Mouse (Mus musculus) midbrain, embryonic 16.5 days (tissue): ENCODE results near the gene Mns1. TPM values are rescaled to one million over a fixed set of nuclear protein-coding genes. Genes with fewer than 3 reads are reported as not detected.
"Not testable (repeated sequence)": the region's sequence is repeated elsewhere in the genome, so short reads cannot be mapped to it uniquely, and the experiment has no call there.

Source experiments
- ATAC-seq: fragments of 200-750 bp; cut with Nextera tagmentation; 2 replicates; pipeline ENCODE4 v1.8.0; 2017; ENCODE audit warnings: moderate TSS enrichment
- H3K27ac ChIP-seq: fragments of 300-500 bp; sonication (generic); 2 replicates; pipeline ENCODE4 v1.5.1; 2014; ENCODE audit warnings: mild to moderate bottlenecking, low read length, mixed read lengths
- H3K27me3 ChIP-seq: fragments of 300-500 bp; sonication (generic); 2 replicates; pipeline ENCODE4 v1.6.1; 2014; ENCODE audit warnings: low read depth, low read length, mixed read lengths; ENCODE audit not compliant: control insufficient read depth, insufficient read depth
- H3K36me3 ChIP-seq: fragments of 300-500 bp; sonication (generic); 2 replicates; pipeline ENCODE4 v1.6.1; 2014; ENCODE audit warnings: mild to moderate bottlenecking, low read length, moderate library complexity, mixed read lengths; ENCODE audit not compliant: control insufficient read depth, insufficient read depth
- H3K4me1 ChIP-seq: fragments of 300-500 bp; sonication (generic); 2 replicates; pipeline ENCODE4 v1.6.1; 2014; ENCODE audit warnings: mild to moderate bottlenecking, low read length, mixed read lengths; ENCODE audit not compliant: control insufficient read depth, insufficient read depth
- H3K4me2 ChIP-seq: fragments of 300-500 bp; sonication (generic); 2 replicates; pipeline ENCODE4 v1.6.1; 2014; ENCODE audit warnings: mild to moderate bottlenecking, low read length, mixed read lengths
- H3K4me3 ChIP-seq: fragments of 300-500 bp; sonication (generic); 2 replicates; pipeline ENCODE4 v1.5.1; 2014; ENCODE audit warnings: low read depth, mild to moderate bottlenecking, low read length, moderate library complexity, mixed read lengths
- H3K9ac ChIP-seq: fragments of 300-500 bp; sonication (generic); 2 replicates; pipeline ENCODE4 v1.6.1; 2014; ENCODE audit warnings: low read depth, low read length, mixed read lengths
- H3K9me3 ChIP-seq: fragments of 300-500 bp; sonication (generic); replicated peaks from 2 replicates; pipeline ENCODE4 v1.6.1; 2014; ENCODE audit warnings: mild to moderate bottlenecking, low read length, mixed read lengths; ENCODE audit not compliant: control insufficient read depth, poor library complexity, severe bottlenecking
- WGBS: fragments of 180-500 bp; shearing (Covaris S2); extraction: QIAGEN DNeasy Blood & Tissue Kit; methylation state at CpG from one replicate; pipeline ENCODE4 v1.1.7; 2014; 5-methylcytosine and 5-hydroxymethylcytosine counted together
- polyA plus RNA-seq: library from polyadenylated mRNA; unstranded; fragments of >200 nt; fragmentation: Nextera tagmentation; extraction: Ambion mirVana; gene quantifications from 2 replicates; pipeline ENCODE4 v1.2.1, GENCODE M21; 2015

Mns1 gene
- polyA plus RNA-seq, 1 experiment from 2014 or later: 6.3 TPM

DNA sequence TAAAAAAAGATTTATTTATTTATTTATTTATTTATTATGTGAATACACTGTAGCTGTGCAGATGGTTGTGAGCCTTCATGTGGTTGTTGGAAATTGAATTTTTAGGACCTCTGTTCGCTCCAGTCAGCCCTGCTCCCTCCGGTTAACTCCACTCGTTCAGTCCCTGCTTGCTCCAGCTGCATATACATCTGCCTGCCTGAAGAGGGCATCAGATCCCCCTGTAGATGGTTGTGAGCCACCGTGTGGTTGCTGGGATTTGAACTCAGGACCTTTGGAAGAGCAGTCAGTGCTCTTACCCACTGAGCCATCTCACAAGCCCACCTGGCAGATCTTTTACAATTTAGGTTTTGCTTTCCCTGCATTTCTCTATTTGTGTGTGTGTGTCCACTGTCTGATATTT, 36.0 kb upstream of the Mns1 start:
- ATAC-seq, H3K36me3 ChIP-seq, H3K9ac ChIP-seq, H3K4me2 ChIP-seq, H3K9me3 ChIP-seq, H3K4me1 ChIP-seq, H3K27ac ChIP-seq, H3K27me3 ChIP-seq, H3K4me3 ChIP-seq: not testable (repeated sequence)
- 76% methylated on average over 4 of the region's 4 CpGs for WGBS

DNA sequence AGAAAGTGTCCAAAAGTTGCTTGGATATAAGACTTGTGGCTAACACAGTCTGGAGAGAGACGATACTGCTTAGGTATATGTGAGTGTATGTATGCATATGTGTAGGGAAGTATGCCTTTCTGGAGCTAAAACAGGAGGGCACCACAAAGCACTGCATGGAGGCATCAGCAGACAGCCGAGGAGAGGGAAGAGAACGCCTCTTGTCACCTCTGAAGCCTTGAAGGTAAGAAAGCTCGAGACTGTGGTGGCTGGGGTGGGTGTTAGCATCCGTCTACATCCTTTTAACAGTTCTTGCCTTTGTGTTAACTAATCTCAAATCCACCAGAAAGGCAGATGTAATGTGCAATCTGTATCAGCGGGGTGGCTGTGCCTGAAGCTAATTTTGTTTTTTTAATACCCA, 34.4 kb upstream of the Mns1 start:
- no peaks in the 10 kb centered on the region for H3K36me3 ChIP-seq
- no peak overlapping the region for H3K4me2 ChIP-seq
- no peak overlapping the region for H3K4me3 ChIP-seq
- 58% methylated on average over 6 of the region's 6 CpGs for WGBS
- H3K9me3 ChIP-seq: no peaks in the 10 kb centered on the region
- no peaks in the 10 kb centered on the region; the same call in 1 of the 2 replicates for H3K27me3 ChIP-seq
- H3K4me1 ChIP-seq: peaks cover 2% of the 10 kb centered on the region; the same call in 1 of the 2 replicates
- no peak for ATAC-seq
- H3K9ac ChIP-seq: no peak overlapping the region
- no peak overlapping the region for H3K27ac ChIP-seq

DNA sequence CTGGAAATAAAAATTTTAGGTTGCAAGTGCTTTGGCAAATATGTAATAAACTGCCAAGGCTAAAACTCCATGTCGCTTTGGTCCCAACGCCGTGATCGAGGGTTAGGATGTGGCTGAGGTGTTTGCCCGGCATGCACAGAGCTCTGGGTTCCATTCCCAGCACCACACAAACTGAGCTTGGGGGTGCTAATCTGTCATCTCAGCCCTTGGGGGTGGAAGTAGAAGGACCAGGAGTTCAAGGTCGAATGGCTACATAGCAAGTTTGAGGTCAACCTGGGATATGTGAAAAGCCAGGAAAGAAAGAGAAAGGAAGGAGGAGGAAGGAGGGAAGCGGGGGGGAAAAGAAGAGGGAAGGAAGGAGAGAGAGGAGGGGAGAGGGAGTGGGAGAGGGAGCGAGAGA, 33.4 kb upstream of the Mns1 start:
- no peak overlapping the region for H3K4me2 ChIP-seq
- ATAC-seq: no peak
- 84% methylated on average over 8 of the region's 8 CpGs for WGBS
- H3K9ac ChIP-seq: no peak overlapping the region
- H3K4me1 ChIP-seq: peaks cover 5% of the 10 kb centered on the region; the same call in 1 of the 2 replicates
- no peaks in the 10 kb centered on the region; the same call in 1 of the 2 replicates for H3K27me3 ChIP-seq
- no peak overlapping the region for H3K4me3 ChIP-seq
- no peak overlapping the region for H3K27ac ChIP-seq
- no peaks in the 10 kb centered on the region for H3K9me3 ChIP-seq
- no peaks in the 10 kb centered on the region for H3K36me3 ChIP-seq

DNA sequence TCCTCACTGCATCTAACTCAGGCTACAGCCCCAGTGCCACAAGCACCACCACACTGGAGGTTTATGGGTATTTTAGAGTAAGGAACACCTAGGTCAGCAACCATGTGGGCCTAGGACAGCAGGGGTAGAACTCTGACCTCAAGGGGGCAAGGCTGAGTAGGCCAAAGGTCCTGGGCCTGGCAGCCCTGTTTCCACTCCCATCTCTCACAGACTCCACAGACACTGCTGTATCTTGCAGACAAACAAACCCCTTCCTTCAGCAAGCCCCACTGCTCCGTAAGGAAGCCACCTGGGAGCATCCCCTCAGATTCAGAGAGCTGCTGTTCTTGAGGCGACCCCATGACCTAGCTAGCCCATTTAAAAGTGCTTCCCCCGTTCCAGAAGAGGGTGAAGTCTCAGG, 32.9 kb upstream of the Mns1 start:
- Histone ChIP-seq H3K27ac (no peak overlapping the region), H3K4me1 (peaks cover 6% of the 10 kb centered on the region; the same call in 1 of the 2 replicates), H3K4me3 (no peak overlapping the region), H3K4me2 (no peak overlapping the region), H3K36me3 (no peaks in the 10 kb centered on the region), H3K27me3 (no peaks in the 10 kb centered on the region; the same call in 1 of the 2 replicates), H3K9ac (no peak overlapping the region), H3K9me3 (no peaks in the 10 kb centered on the region)
- ATAC-seq: no peak
- 78% methylated on average over 3 of the region's 3 CpGs for WGBS

DNA sequence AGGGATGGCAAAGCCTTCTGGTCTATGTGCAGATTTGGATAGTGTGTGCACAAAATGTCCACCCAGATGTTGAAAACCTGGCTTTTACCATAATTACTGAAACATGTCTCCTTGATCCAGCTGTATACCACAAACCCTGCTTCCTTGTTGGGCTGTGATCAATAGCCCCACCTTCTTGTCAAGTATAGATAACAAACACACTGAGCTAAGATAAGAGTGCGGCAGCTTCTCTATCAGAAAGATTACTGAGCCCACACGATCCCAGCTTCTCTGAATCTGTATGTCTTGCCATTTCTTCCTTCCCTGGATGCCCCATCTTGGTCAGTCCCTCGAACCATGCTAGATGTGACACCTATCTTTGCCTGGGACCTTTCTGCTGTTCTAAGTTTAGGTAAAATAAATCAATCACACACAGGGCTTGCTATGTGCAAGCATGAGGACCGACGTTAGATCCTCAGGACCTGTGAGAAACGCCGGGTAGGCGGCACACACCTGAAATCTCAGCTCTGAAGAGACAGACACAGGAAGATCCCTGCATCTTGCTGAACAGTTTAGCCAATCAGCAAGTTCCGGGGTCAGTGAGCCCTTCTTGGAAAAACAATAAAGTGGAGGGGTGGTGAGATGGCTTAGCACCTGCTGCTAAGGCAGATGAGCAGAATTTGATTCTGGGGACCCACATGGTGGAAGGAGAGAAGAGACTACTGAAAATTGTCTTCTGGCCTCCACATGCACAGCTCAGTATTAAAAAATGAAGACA, 31.8 kb upstream of the Mns1 start:
- H3K4me3 ChIP-seq: no peak overlapping the region
- 94% methylated on average over 9 of the region's 9 CpGs for WGBS
- H3K9ac ChIP-seq: no peak overlapping the region
- H3K27me3 ChIP-seq: no peaks in the 10 kb centered on the region; the same call in 1 of the 2 replicates
- no peak overlapping the region for H3K4me2 ChIP-seq
- H3K9me3 ChIP-seq: no peaks in the 10 kb centered on the region
- ATAC-seq: no peak
- H3K36me3 ChIP-seq: no peaks in the 10 kb centered on the region
- peaks cover 6% of the 10 kb centered on the region; the same call in 1 of the 2 replicates for H3K4me1 ChIP-seq
- H3K27ac ChIP-seq: no peak overlapping the region

- Histone ChIP-seq H3K4me2 (peak overlapping the region; percentile 56), H3K27me3 (no peaks in the 10 kb centered on the region; the same call in 1 of the 2 replicates), H3K9me3 (no peaks in the 10 kb centered on the region), H3K27ac (0 out of 2 replicates have a peak overlapping the region, but pooled peaks have one; percentile 31), H3K36me3 (no peaks in the 10 kb centered on the region), H3K4me3 (peak overlapping the region; percentile 27), H3K9ac (0 out of 2 replicates have a peak overlapping the region, but pooled peaks have one; percentile 32), H3K4me1 (peaks cover 6% of the 10 kb centered on the region; the same call in 1 of the 2 replicates)
- WGBS: 6% methylated on average over 12 of the region's 12 CpGs
- peak; percentile 82 for ATAC-seq
Measured at GRCm38 (mm10) chr9:72408131-72408586, 29.7 kb upstream of the Mns1 start.

- H3K4me1 ChIP-seq: peaks cover 6% of the 10 kb centered on the region; the same call in 1 of the 2 replicates
- H3K4me3 ChIP-seq: no peak overlapping the region
- peak; percentile 69 for ATAC-seq
- H3K36me3 ChIP-seq: no peaks in the 10 kb centered on the region
- H3K9ac ChIP-seq: no peak overlapping the region
- 28% methylated on average over 15 of the region's 15 CpGs for WGBS
- no peaks in the 10 kb centered on the region for H3K9me3 ChIP-seq
- H3K27me3 ChIP-seq: no peaks in the 10 kb centered on the region; the same call in 1 of the 2 replicates
- no peak overlapping the region for H3K27ac ChIP-seq
- H3K4me2 ChIP-seq: 0 out of 2 replicates have a peak overlapping the region, but pooled peaks have one; percentile 14
Measured at GRCm38 (mm10) chr9:72409381-72410225, 28.2 kb upstream of the Mns1 start.

GRCm38 (mm10) chr9:72411746-72412145, 26.1 kb upstream of the Mns1 start:
- no peaks in the 10 kb centered on the region for H3K27me3 ChIP-seq
- H3K4me2 ChIP-seq: no peak overlapping the region
- peaks cover 6% of the 10 kb centered on the region; the same call in 1 of the 2 replicates for H3K4me1 ChIP-seq
- H3K9ac ChIP-seq: no peak overlapping the region
- no peak for ATAC-seq
- H3K4me3 ChIP-seq: no peak overlapping the region
- H3K36me3 ChIP-seq: no peaks in the 10 kb centered on the region
- no peaks in the 10 kb centered on the region for H3K9me3 ChIP-seq
- 72% methylated on average over 2 of the region's 2 CpGs for WGBS
- H3K27ac ChIP-seq: no peak overlapping the region
